Mouse (Mus musculus) heart, embryonic 11.5 days (tissue): ENCODE measurements around the gene Frmd6. TPM values are rescaled to one million over a fixed set of nuclear protein-coding genes. Genes with fewer than 3 reads are reported as not detected.
A peak's percentile ranks its signal among the peaks of the same experiment; 100 is the strongest.

ENCODE experiments used
- ATAC-seq: fragments of 200-750 bp; cut with Nextera tagmentation; replicated peaks from 2 replicates; pipeline ENCODE4 v1.8.0; 2017; ENCODE audit warnings: moderate library complexity; ENCODE audit not compliant: insufficient number of reproducible peaks, low FRiP score, low TSS enrichment
- H3K27ac ChIP-seq: fragments of 300-500 bp; sonication (generic); 2 replicates; pipeline ENCODE4 v1.5.1; 2014; ENCODE audit warnings: mild to moderate bottlenecking, low read depth, low read length
- H3K27me3 ChIP-seq: fragments of 300-500 bp; sonication (generic); 2 replicates; pipeline ENCODE4 v1.6.1; 2014; ENCODE audit warnings: mild to moderate bottlenecking, low read length, mixed read lengths; ENCODE audit not compliant: control insufficient read depth, insufficient read depth
- H3K36me3 ChIP-seq: fragments of 300-500 bp; sonication (generic); 2 replicates; pipeline ENCODE4 v1.6.1; 2014; ENCODE audit warnings: mild to moderate bottlenecking, low read length, moderate library complexity, mixed read lengths; ENCODE audit not compliant: control insufficient read depth, insufficient read depth
- H3K4me1 ChIP-seq: fragments of 300-500 bp; sonication (generic); 2 replicates; pipeline ENCODE4 v1.6.1; 2014; ENCODE audit warnings: low read length; ENCODE audit not compliant: control insufficient read depth, insufficient read depth
- H3K4me2 ChIP-seq: fragments of 300-500 bp; sonication (generic); 2 replicates; pipeline ENCODE4 v1.6.1; 2014; ENCODE audit warnings: mild to moderate bottlenecking, moderate library complexity
- H3K4me3 ChIP-seq: fragments of 300-500 bp; sonication (generic); 2 replicates; pipeline ENCODE4 v1.5.1; 2014; ENCODE audit warnings: low read depth, low read length
- H3K9ac ChIP-seq: fragments of 300-500 bp; sonication (generic); 2 replicates; pipeline ENCODE4 v1.6.1; 2014; ENCODE audit warnings: mild to moderate bottlenecking, low read depth, low read length, moderate library complexity
- H3K9me3 ChIP-seq: fragments of 300-500 bp; sonication (generic); replicated peaks from 2 replicates; pipeline ENCODE4 v1.6.1; 2016; ENCODE audit warnings: low read length; ENCODE audit not compliant: control insufficient read depth
- WGBS: fragments of 180-500 bp; shearing (Covaris S2); extraction: QIAGEN DNeasy Blood & Tissue Kit; methylation state at CpG from one replicate; pipeline ENCODE4 v1.1.7; 2014; ENCODE audit not compliant: insufficient replicate concordance; 5-methylcytosine and 5-hydroxymethylcytosine counted together
- polyA plus RNA-seq: library from polyadenylated mRNA; unstranded; fragments of >200 nt; fragmentation: Nextera tagmentation; extraction: Ambion mirVana; gene quantifications from 2 replicates; pipeline ENCODE4 v1.2.1, GENCODE M21; 2014

Frmd6 gene
- polyA plus RNA-seq, 1 experiment from 2014 or later: 18.7 TPM

GRCm38 (mm10) chr12:70812822-70813465 lies 12.4 kb upstream of the Frmd6 start:
- H3K27me3 ChIP-seq: no peaks in the 10 kb centered on the region
- 25% methylated on average over 3 of the region's 3 CpGs for WGBS
- peaks cover 11% of the 10 kb centered on the region; the same call in 1 of the 2 replicates for H3K4me1 ChIP-seq
- peak overlapping the region; percentile 64 for H3K27ac ChIP-seq
- H3K36me3 ChIP-seq: no peaks in the 10 kb centered on the region
- no peaks in the 10 kb centered on the region for H3K9me3 ChIP-seq
- H3K9ac ChIP-seq: 0 out of 2 replicates have a peak overlapping the region, but pooled peaks have one; percentile 16
- no peak overlapping the region for H3K4me3 ChIP-seq
- H3K4me2 ChIP-seq: 0 out of 2 replicates have a peak overlapping the region, but pooled peaks have one; percentile 17
- ATAC-seq: no peak

DNA sequence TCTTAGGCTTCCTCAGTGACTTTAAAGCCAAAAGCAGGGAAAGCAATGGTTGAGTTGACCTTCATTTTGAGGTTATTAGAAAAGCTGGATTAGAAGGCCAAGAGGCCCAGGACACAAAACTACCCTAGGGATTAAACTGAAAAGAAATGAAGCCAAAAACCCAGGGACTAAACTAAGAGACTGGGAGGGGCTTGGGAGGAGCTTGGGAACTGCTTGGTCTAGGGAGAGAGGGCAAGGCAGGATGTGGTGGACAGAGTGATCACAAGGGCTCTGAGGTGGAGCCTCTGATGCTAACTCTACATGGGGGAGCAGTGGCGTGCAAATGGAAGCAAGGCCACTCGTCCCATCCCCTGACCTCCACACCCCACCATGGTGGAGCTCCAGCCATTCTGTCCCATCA lies 8.6 kb upstream of the Frmd6 start:
- Histone ChIP-seq H3K27me3 (no peaks in the 10 kb centered on the region), H3K9ac (no peak overlapping the region), H3K4me2 (no peak overlapping the region), H3K4me3 (no peak overlapping the region), H3K27ac (no peak overlapping the region), H3K4me1 (peaks cover 5% of the 10 kb centered on the region; the same call in 1 of the 2 replicates), H3K9me3 (no peaks in the 10 kb centered on the region), H3K36me3 (no peaks in the 10 kb centered on the region)
- ATAC-seq: no peak
- WGBS: 68% methylated on average over 2 of the region's 2 CpGs

- WGBS: 54% methylated on average over 7 of the region's 7 CpGs
- Histone ChIP-seq H3K36me3 (no peaks in the 10 kb centered on the region), H3K9me3 (no peaks in the 10 kb centered on the region), H3K27me3 (no peaks in the 10 kb centered on the region), H3K9ac (0 out of 2 replicates have a peak overlapping the region, but pooled peaks have one; percentile 86), H3K4me3 (no peak overlapping the region), H3K27ac (no peak overlapping the region), H3K4me2 (peak overlapping the region; percentile 81), H3K4me1 (peaks cover 5% of the 10 kb centered on the region)
- ATAC-seq: no peak
These were observed 1.3 kb upstream of the Frmd6 start for GRCm38 (mm10) chr12:70824017-70824416.

- under 1% methylated on average over 33 of the region's 55 CpGs for WGBS
These were observed 470 bp downstream of the Frmd6 start for GRCm38 (mm10) chr12:70825651-70826317.

GRCm38 (mm10) chr12:70826318-70827072 lies 1.2 kb downstream of the Frmd6 start:
- peaks cover 22% of the 10 kb centered on the region for H3K4me1 ChIP-seq
- no peaks in the 10 kb centered on the region for H3K27me3 ChIP-seq
- no peak for ATAC-seq
- peak overlapping the region; percentile 98 for H3K27ac ChIP-seq
- peak overlapping the region; percentile 85 for H3K4me3 ChIP-seq
- H3K9ac ChIP-seq: peak overlapping the region; percentile 94
- no peaks in the 10 kb centered on the region for H3K9me3 ChIP-seq
- H3K36me3 ChIP-seq: no peaks in the 10 kb centered on the region
- H3K4me2 ChIP-seq: peak overlapping the region; percentile 78
- WGBS: 3% methylated on average over 19 of the region's 19 CpGs

More at GRCm38 (mm10) chr12:70825651-70826317, 470 bp downstream of the Frmd6 start:
- peaks cover 17% of the 10 kb centered on the region for H3K4me1 ChIP-seq
- peak overlapping the region; percentile 94 for H3K9ac ChIP-seq
- peak overlapping the region; percentile 85 for H3K4me3 ChIP-seq
- no peaks in the 10 kb centered on the region for H3K27me3 ChIP-seq
- H3K4me2 ChIP-seq: peak overlapping the region; percentile 78
- no peaks in the 10 kb centered on the region for H3K9me3 ChIP-seq
- no peak; the same call in 1 of the 2 replicates for ATAC-seq
- no peaks in the 10 kb centered on the region for H3K36me3 ChIP-seq
- peak overlapping the region; percentile 98 for H3K27ac ChIP-seq

- WGBS: 11% methylated on average over 9 of the region's 9 CpGs
- Histone ChIP-seq H3K9me3 (no peaks in the 10 kb centered on the region), H3K4me3 (peak overlapping the region; percentile 85), H3K27me3 (no peaks in the 10 kb centered on the region), H3K4me2 (peak overlapping the region; percentile 78), H3K27ac (no peak overlapping the region), H3K9ac (no peak overlapping the region), H3K36me3 (no peaks in the 10 kb centered on the region), H3K4me1 (peaks cover 27% of the 10 kb centered on the region)
- ATAC-seq: no peak
These were observed 2.0 kb downstream of the Frmd6 start for GRCm38 (mm10) chr12:70827187-70827900.

- no peak overlapping the region for H3K4me3 ChIP-seq
- no peaks in the 10 kb centered on the region for H3K9me3 ChIP-seq
- H3K27me3 ChIP-seq: no peaks in the 10 kb centered on the region
- no peak overlapping the region for H3K9ac ChIP-seq
- no peaks in the 10 kb centered on the region for H3K36me3 ChIP-seq
- H3K4me2 ChIP-seq: peak overlapping the region; percentile 16
- peaks cover 30% of the 10 kb centered on the region for H3K4me1 ChIP-seq
- WGBS: 77% methylated on average over 4 of the region's 4 CpGs
- H3K27ac ChIP-seq: no peak overlapping the region
- no peak for ATAC-seq
These were observed 2.6 kb downstream of the Frmd6 start for GRCm38 (mm10) chr12:70827901-70828271.

DNA sequence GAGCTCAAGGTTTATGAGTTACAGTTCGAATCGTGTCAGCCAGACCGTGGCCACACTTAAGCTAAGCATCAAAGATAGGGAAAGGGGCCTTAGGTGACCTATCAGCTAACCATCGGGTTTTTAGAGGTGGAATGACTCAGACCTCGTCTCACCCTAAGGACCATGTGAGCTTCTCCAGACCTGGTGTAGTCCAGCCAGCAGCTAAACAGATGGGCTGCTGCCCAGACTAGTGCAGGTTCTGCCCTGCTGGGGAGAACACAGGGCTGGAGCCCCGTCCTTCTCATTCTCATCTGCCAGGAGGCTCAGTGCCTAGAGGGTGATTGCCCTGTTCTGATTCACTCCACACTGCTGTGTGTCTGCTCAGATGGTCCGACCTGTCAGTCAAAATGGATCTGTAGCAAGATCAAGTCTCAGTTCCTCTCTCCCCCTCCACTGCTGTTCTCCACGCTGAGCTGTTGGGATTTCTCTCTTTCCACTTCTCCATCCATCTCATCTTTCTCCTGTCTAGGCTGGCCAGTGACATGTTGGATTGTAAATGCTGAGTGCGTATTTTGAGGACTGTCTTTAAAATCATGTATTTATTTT lies 5.8 kb downstream of the Frmd6 start:
- H3K4me2 ChIP-seq: no peak overlapping the region

More for the DNA sequence above, 5.8 kb downstream of the Frmd6 start:
- H3K4me3 ChIP-seq: no peak overlapping the region
- no peaks in the 10 kb centered on the region for H3K27me3 ChIP-seq
- no peak; the same call in 1 of the 2 replicates for ATAC-seq
- no peak overlapping the region for H3K27ac ChIP-seq
- WGBS: 41% methylated on average over 9 of the region's 9 CpGs
- peak overlapping the region; percentile 8; the same call in 1 of the 2 replicates for H3K9ac ChIP-seq
- H3K36me3 ChIP-seq: no peaks in the 10 kb centered on the region
- H3K9me3 ChIP-seq: no peaks in the 10 kb centered on the region
- H3K4me1 ChIP-seq: peaks cover 40% of the 10 kb centered on the region
